Mouse (Mus musculus) heart, adult 2 months (tissue): Measurements from ENCODE around the gene Ttc26. TPM values are rescaled to one million over a fixed set of nuclear protein-coding genes. Genes with fewer than 3 reads are reported as not detected.
A peak's percentile ranks its signal among the peaks of the same experiment; 100 is the strongest.
"Not testable (repeated sequence)": the region's sequence is repeated elsewhere in the genome, so short reads cannot be mapped to it uniquely, and the experiment has no call there.

Experiments used
- DNase-seq, 2 experiments: peaks; one replicate each; pipeline ENCODE4 v3.0.0; 2021
- H3K27ac ChIP-seq: fragments of 200-600 bp; 2 replicates; pipeline ENCODE4 v1.8.1; 2022
- H3K27me3 ChIP-seq: fragments of 200-500 bp; 2 replicates; pipeline ENCODE4 v1.6.1; 2012; ENCODE audit warnings: mild to moderate bottlenecking, low read length, inconsistent platforms, mixed read lengths; ENCODE audit not compliant: control insufficient read depth, insufficient read depth
- H3K36me3 ChIP-seq: fragments of 200-500 bp; 2 replicates; pipeline ENCODE4 v1.6.1; 2012; ENCODE audit warnings: low read length, inconsistent platforms; ENCODE audit not compliant: control insufficient read depth, insufficient read depth
- H3K4me1 ChIP-seq: fragments of 200-500 bp; 2 replicates; pipeline ENCODE4 v1.6.1; 2011; ENCODE audit warnings: low read length; ENCODE audit not compliant: control insufficient read depth, insufficient read depth
- H3K4me3 ChIP-seq: fragments of 200-600 bp; 2 replicates; pipeline ENCODE4 v1.8.1; 2022
- H3K79me2 ChIP-seq: fragments of 200-500 bp; replicated peaks from 2 replicates; pipeline ENCODE4 v1.6.1; 2012; ENCODE audit warnings: mild to moderate bottlenecking, inconsistent platforms, low read length, moderate library complexity, mixed read lengths; ENCODE audit not compliant: control insufficient read depth, insufficient read depth
- H3K9ac ChIP-seq: fragments of 200-500 bp; 2 replicates; pipeline ENCODE4 v1.6.1; 2012; ENCODE audit warnings: low read depth, mild to moderate bottlenecking, control low read depth, inconsistent platforms, low read length, mixed read lengths
- CTCF ChIP-seq: fragments of 200-600 bp; IDR thresholded peaks from 2 replicates; pipeline ENCODE4 v1.8.1; 2022; ENCODE audit warnings: antibody characterized with exemption, mild to moderate bottlenecking, moderate library complexity
- EP300 ChIP-seq: fragments of 200-500 bp; IDR thresholded peaks from 2 replicates; pipeline ENCODE4 v1.6.1; 2011; ENCODE audit warnings: low read depth, low read length, control low read depth; ENCODE audit not compliant: insufficient read depth
- POLR2A ChIP-seq: fragments of 200-500 bp; IDR thresholded peaks from 2 replicates; pipeline ENCODE4 v1.6.1; 2011; ENCODE audit warnings: mild to moderate bottlenecking, low read depth, low read length, control low read depth; ENCODE audit not compliant: insufficient read depth
- whole genome bisulfite sequencing: fragments of 180-500 bp; shearing (Covaris S2); methylation state at CpG from one replicate; pipeline ENCODE4 v1.1.7; 2018; 5-methylcytosine and 5-hydroxymethylcytosine counted together
- intact Hi-C: fragments of 180-260 bp; cut with DNase I; formaldehyde crosslinking; loops from one replicate; pipeline ENCODE4 v1.15.1; 2025
- polyA plus RNA-seq: library from polyadenylated mRNA; depleted of rRNA; stranded (reverse); fragments of >200 nt; gene quantifications from 2 replicates; pipeline ENCODE4 v1.2.3, GENCODE M21; 2012
- total RNA-seq, 2 experiments: library from RNA; stranded (reverse); gene quantifications; 2 replicates each; pipeline ENCODE4 v1.2.3; 2021

Ttc26 gene
- total and polyA plus RNA-seq, 3 experiments: 0.66 to 1.9 (median 1.7) TPM

DNA sequence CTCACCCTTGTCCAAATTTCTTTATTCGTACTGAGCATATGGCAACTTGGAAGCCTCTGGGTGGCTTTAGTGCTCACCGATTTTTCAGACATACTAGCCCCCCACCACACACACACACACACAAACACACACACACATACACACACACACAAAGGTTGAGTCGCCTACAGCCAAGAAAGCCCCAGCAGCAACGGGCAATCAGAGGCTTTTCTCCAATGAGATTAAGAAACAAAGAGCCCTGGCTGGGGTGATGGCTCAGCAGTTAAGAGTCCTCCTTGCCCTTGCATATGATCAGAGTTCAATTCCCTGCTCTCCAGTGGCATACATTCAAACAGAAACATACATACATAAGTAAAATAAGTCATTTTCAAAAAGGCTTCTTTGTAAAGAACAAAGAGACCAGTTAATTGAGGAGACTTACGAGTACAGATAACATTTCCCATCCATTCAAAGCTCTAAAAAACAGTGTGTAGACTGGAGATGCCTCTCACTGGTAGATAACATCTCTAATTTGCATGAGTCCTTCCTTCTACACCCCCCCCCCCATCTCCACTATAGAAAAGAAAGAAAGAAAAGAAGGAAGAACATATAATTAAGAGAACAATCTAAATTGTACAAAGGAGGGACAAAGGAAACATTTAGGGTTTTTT lies 23.5 kb upstream of the Ttc26 start:
- H3K27me3 ChIP-seq: no peaks in the 10 kb centered on the region
- TF ChIP-seq POLR2A (no peak), CTCF (no peak), EP300 (no peak)
- no peak overlapping the region for H3K27ac ChIP-seq
- no peaks in the 10 kb centered on the region for H3K36me3 ChIP-seq
- no peak overlapping the region for H3K9ac ChIP-seq
- H3K4me1 ChIP-seq: no peaks in the 10 kb centered on the region
- no peak for DNase-seq
- intact Hi-C loops: loop anchor here (10.0 kb wide), 1 partner anchor 177 kb away; the partner anchor contains the start of gene Fmc1
- WGBS: 77% methylated on average over 5 of the region's 5 CpGs
- H3K79me2 ChIP-seq: no peaks in the 10 kb centered on the region
- no peak overlapping the region for H3K4me3 ChIP-seq

DNA sequence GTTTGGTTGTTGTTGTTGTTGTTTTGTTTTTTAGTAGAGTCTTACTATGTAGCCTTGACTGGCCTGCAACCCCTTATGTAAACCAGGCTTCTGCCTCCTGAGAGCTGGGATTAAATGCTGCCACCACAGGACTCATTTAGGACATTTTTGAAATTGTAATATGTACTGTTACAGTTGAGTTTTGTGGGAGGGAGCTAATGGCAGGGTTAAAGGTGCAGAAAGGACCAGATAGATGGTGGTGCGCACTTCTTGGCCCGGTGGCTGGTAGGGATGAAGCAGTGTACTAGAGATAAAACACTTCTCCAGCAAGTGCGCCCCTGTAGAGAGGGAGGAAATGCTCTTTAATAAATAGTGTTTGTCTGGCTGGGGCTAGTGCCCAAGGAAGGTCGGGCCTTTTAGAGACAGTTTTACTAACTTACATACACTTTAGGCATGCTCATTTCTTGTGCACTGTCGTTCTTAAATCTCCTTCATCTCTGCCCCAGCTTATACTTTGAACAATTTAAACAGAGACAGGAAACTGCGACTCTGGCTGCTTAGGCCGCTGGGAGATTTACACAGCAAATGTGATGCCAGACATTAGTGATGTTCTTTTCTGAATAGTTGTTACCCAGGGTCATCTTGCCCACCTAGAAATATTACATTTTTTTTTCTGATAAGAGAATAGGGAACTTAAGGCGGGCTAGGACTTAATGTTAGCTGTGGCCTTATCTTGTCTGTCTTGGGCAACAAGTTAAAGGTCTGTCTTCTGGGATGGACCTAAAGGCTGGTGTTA lies 22.8 kb upstream of the Ttc26 start:
- no peak for DNase-seq
- no peaks in the 10 kb centered on the region for H3K4me1 ChIP-seq
- H3K9ac ChIP-seq: no peak overlapping the region
- no peaks in the 10 kb centered on the region for H3K36me3 ChIP-seq
- H3K27ac ChIP-seq: no peak overlapping the region
- H3K4me3 ChIP-seq: no peak overlapping the region
- H3K79me2 ChIP-seq: no peaks in the 10 kb centered on the region
- no peaks in the 10 kb centered on the region for H3K27me3 ChIP-seq
- 72% methylated on average over 8 of the region's 8 CpGs for WGBS
- intact Hi-C loops: loop anchor here (10.0 kb wide), 1 partner anchor 176 kb away; the partner anchor contains the start of gene Fmc1
- TF ChIP-seq POLR2A (no peak), CTCF (no peak), EP300 (no peak)

DNA sequence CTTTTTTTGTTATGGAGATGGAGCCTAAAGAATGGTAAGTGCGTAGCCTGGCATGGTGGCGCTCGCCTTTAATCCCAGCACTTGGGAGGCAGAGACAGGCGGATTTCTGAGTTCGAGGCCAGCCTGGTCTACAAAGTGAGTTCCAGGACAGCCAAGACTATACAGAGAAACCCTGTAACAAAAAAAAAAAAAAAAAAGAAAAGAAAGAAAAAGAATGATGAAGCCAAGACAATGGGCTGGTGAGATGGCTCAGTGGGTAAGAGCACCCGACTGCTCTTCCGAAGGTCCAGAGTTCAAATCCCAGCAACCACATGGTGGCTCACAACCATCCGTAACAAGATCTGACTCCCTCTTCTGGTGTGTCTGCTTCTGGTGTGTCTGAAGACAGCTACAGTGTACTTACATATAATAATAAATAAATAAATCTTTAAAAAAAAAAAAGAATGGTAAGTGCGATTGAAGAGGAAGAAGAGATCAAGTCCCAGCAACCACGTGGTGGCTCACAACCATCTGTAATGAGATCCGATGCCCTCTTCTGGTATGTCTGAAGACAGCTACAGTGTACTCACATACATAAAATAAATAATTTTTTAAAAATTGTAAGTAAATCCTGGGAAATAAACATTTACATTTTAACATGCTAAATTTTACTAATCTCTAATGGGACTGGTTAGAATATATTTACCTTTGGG lies 22.1 kb upstream of the Ttc26 start:
- intact Hi-C loops: loop anchor here (10.0 kb wide), 1 partner anchor 176 kb away; the partner anchor contains the start of gene Fmc1

DNA sequence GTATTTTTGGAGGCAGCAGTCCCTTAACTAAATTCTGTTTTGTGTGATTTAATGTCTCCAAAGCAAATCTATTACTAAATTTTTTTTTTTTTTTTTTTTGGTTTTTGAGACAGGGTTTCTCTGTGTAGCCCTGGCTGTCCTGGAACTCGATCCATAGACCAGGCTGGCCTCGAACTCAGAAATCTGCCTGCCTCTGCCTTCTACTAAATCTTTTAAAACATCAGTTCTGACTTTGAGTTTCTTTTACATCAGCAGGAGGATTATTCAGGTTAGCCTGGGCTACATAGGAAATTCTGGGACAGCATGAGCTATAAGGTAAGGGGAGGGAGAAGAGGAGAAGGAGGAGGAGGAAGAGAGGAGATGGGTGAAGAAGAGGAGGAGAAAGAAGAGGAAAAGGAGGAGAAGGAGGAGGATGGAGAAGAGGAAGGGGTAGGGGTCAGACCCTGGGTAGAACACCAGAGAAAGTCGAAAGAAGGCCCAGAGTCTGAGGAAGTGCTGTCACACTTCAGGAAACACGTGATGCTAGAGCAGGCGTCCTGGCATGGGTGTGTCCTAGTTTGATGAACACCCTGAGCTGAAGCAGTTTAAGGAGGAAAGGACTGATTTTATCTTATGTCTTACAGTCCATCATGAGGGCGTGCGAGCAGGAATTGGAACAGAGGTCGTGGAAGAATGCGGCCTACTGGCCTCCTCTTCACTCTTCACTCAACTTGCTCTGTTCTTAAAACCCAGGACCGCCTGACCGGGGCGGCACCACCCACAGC lies 21.4 kb upstream of the Ttc26 start:
- no peak for TF ChIP-seq POLR2A
- no peak for TF ChIP-seq CTCF
- no peak for TF ChIP-seq EP300
- Histone ChIP-seq H3K4me1 (no peaks in the 10 kb centered on the region), H3K27me3 (no peaks in the 10 kb centered on the region), H3K27ac (no peak overlapping the region), H3K4me3 (no peak overlapping the region), H3K36me3 (no peaks in the 10 kb centered on the region), H3K79me2 (no peaks in the 10 kb centered on the region), H3K9ac (no peak overlapping the region)
- peak in 1 of 2 experiments; percentile 28 for DNase-seq
- intact Hi-C loops: loop anchor here (10.0 kb wide), 1 partner anchor 175 kb away; the partner anchor contains the start of gene Fmc1
- WGBS: 70% methylated on average over 12 of the region's 12 CpGs

More for the DNA sequence above, 22.1 kb upstream of the Ttc26 start:
- WGBS: 88% methylated on average over 11 of the region's 11 CpGs
- H3K27me3 ChIP-seq, H3K4me1 ChIP-seq, H3K36me3 ChIP-seq, H3K4me3 ChIP-seq, H3K79me2 ChIP-seq, DNase-seq, H3K27ac ChIP-seq, H3K9ac ChIP-seq: not testable (repeated sequence)

DNA sequence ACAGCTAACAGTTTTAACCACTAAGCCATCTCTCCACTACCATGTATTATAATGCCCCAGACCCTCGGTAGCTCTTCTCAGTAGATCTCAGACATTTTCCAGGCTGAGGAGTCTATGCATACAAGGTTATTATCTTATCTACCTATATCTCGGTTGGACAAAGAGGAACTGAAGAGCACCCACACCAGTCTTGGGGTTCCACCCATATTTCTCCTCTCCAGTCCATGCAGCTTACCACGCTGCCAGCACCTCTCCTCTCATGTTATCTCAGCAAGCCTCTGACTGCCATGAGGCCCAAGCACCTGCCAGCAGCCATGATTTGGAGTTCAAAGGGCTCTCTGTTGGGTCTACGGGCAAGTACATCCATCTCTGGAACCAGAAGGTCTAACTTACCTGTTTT lies 20.2 kb upstream of the Ttc26 start:
- no peak overlapping the region for H3K4me3 ChIP-seq
- H3K9ac ChIP-seq: no peak overlapping the region
- no peaks in the 10 kb centered on the region for H3K27me3 ChIP-seq
- no peaks in the 10 kb centered on the region for H3K4me1 ChIP-seq
- DNase-seq: no peak
- TF ChIP-seq CTCF (no peak), POLR2A (no peak), EP300 (no peak)
- H3K36me3 ChIP-seq: no peaks in the 10 kb centered on the region
- no peak overlapping the region for H3K27ac ChIP-seq
- 74% methylated on average over 4 of the region's 4 CpGs for WGBS
- intact Hi-C loops: no loop called here
- H3K79me2 ChIP-seq: no peaks in the 10 kb centered on the region
